Mouse (Mus musculus): ENCODE measurements around the gene Slc39a10.
"Not testable (repeated sequence)": the region's sequence is repeated elsewhere in the genome, so short reads cannot be mapped to it uniquely, and the experiment has no call there.

Gene Slc39a10

GRCm38 (mm10) chr1:46770077-46770695 lies 122.5 kb downstream of the Slc39a10 start:
- DNase-seq (ENCODE audit: low spot score in 2 of 2), result not testable (repeated sequence)

GRCm38 (mm10) chr1:46769318-46769717 lies 123.3 kb downstream of the Slc39a10 start:
- DNase-seq (ENCODE audit: low spot score in 2 of 2), result not testable (repeated sequence)

- DNase-seq (ENCODE audit: low spot score in 2 of 2), result not testable (repeated sequence)
These were observed 128.1 kb downstream of the Slc39a10 start for GRCm38 (mm10) chr1:46764600-46764999.

All from spleen, postnatal 4 days (tissue).